Mouse (Mus musculus) hindbrain, embryonic 16.5 days (tissue): ENCODE measurements at regions not wholly inside any gene's neighbourhood (a gene's known extent, or its start where the extent isn't known, plus 50 kb on each side); places are given as distances from the start of the nearest gene placed in this dataset.

Source experiments
- ATAC-seq: fragments of 200-750 bp; cut with Nextera tagmentation; 2 replicates; pipeline ENCODE4 v1.8.0; 2017; ENCODE audit warnings: moderate TSS enrichment, moderate library complexity
- H3K27ac ChIP-seq: fragments of 300-500 bp; sonication (generic); 2 replicates; pipeline ENCODE4 v1.5.1; 2014; ENCODE audit warnings: low read depth, mild to moderate bottlenecking, control low read depth, low read length, moderate library complexity
- H3K27me3 ChIP-seq: fragments of 300-500 bp; sonication (generic); replicated peaks from 2 replicates; pipeline ENCODE4 v1.6.1; 2014; ENCODE audit warnings: low read length; ENCODE audit not compliant: control insufficient read depth, insufficient read depth
- H3K36me3 ChIP-seq: fragments of 300-500 bp; sonication (generic); 2 replicates; pipeline ENCODE4 v1.6.1; 2014; ENCODE audit warnings: mild to moderate bottlenecking, low read length, moderate library complexity, mixed read lengths; ENCODE audit not compliant: control insufficient read depth, insufficient read depth
- H3K4me1 ChIP-seq: fragments of 300-500 bp; sonication (generic); 2 replicates; pipeline ENCODE4 v1.6.1; 2014; ENCODE audit warnings: low read depth, low read length; ENCODE audit not compliant: control insufficient read depth, insufficient read depth
- H3K4me2 ChIP-seq: fragments of 300-500 bp; sonication (generic); 2 replicates; pipeline ENCODE4 v1.6.1; 2014; ENCODE audit warnings: mild to moderate bottlenecking, low read length, control low read depth, moderate library complexity
- H3K4me3 ChIP-seq: fragments of 300-500 bp; sonication (generic); 2 replicates; pipeline ENCODE4 v1.5.1; 2014; ENCODE audit warnings: mild to moderate bottlenecking, low read length, control low read depth, moderate library complexity
- H3K9ac ChIP-seq: fragments of 300-500 bp; sonication (generic); 2 replicates; pipeline ENCODE4 v1.6.1; 2014; ENCODE audit warnings: low read depth, mild to moderate bottlenecking, control low read depth, low read length, moderate library complexity
- H3K9me3 ChIP-seq: fragments of 300-500 bp; sonication (generic); 2 replicates; pipeline ENCODE4 v1.6.1; 2014; ENCODE audit warnings: mild to moderate bottlenecking, low read length, moderate library complexity; ENCODE audit not compliant: control insufficient read depth
- WGBS: fragments of 180-500 bp; shearing (Covaris S2); extraction: QIAGEN DNeasy Blood & Tissue Kit; methylation state at CpG from one replicate; pipeline ENCODE4 v1.1.7; 2014; 5-methylcytosine and 5-hydroxymethylcytosine counted together

DNA sequence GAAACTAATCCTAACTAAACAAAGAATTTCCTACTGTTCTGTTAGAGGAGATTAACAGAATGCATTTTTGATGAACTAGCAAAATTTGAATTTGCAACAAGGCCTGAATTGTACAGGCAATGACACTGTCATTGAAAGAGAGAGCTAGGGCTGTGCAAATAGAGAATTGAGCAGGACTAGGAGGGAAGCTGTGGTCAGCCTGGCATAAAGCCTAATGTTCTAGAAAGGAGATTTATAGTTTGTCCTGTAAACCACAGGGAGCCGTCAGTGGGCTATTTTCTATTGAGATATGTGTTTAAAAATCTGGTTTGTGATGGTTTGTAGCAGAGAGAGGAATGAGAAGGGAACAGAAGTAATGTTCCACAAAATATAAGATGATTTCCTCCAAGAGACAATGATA is 317.9 kb downstream of the Aldoart1 start:
- 38% methylated on average over 1 of the region's 1 CpGs for WGBS
- H3K4me3 ChIP-seq: no peak overlapping the region
- ATAC-seq: no peak

DNA sequence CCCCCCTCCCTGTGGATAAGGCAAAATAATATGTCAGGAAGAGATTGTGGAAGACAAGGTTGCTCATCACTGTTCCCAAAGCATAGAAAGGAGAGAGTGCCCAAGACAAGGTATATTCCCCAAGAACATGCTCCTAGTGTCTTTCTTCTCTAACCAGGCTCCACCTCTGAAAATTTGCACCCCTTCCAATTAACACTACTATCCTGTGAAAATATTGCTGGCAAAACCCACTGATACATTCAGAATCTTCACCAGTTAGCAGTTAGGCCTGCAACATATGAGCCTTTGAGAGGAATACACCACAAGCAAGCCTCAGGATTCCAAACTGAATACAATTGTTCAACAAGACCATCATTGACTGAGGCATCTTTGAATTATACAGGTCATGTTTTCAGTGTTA is 323.9 kb upstream of the Tle1 start:
- H3K27me3 ChIP-seq: no peaks in the 10 kb centered on the region
- H3K27ac ChIP-seq: no peak overlapping the region
- no peak for ATAC-seq
- no peak overlapping the region for H3K4me3 ChIP-seq
- H3K9ac ChIP-seq: no peak overlapping the region
- no peak overlapping the region for H3K4me2 ChIP-seq
- no peaks in the 10 kb centered on the region for H3K36me3 ChIP-seq
- no peaks in the 10 kb centered on the region for H3K9me3 ChIP-seq
- no peaks in the 10 kb centered on the region for H3K4me1 ChIP-seq

More for the DNA sequence above, 317.9 kb downstream of the Aldoart1 start:
- Histone ChIP-seq H3K27me3 (no peaks in the 10 kb centered on the region), H3K9me3 (no peaks in the 10 kb centered on the region), H3K9ac (no peak overlapping the region), H3K4me2 (no peak overlapping the region), H3K27ac (no peak overlapping the region), H3K36me3 (no peaks in the 10 kb centered on the region), H3K4me1 (no peaks in the 10 kb centered on the region)

DNA sequence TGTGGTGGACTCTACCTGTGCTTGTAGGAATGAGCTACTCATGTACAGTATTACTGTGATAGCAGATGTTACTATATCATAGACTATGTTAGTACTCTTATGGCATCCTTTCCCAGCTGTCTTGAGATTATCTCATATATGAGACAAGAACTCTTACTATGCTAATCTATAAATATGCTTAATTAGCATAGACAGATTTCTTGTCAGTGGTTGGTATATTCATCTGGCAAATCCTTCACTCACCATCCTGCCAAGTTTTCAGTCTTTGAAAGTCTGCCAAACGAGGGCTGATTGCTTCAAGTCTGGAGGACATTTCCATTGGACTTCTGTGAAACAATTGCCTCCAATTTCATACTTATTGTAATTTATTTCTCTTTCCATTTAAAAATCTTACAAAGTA is 323.4 kb upstream of the Tle1 start:
- no peaks in the 10 kb centered on the region for H3K36me3 ChIP-seq
- H3K4me3 ChIP-seq: no peak overlapping the region
- no peak overlapping the region for H3K4me2 ChIP-seq
- no peak overlapping the region for H3K9ac ChIP-seq
- WGBS: 61% methylated on average over 1 of the region's 1 CpGs
- H3K9me3 ChIP-seq: no peaks in the 10 kb centered on the region
- H3K4me1 ChIP-seq: no peaks in the 10 kb centered on the region
- ATAC-seq: peak; percentile 79
- H3K27me3 ChIP-seq: no peaks in the 10 kb centered on the region
- no peak overlapping the region for H3K27ac ChIP-seq

DNA sequence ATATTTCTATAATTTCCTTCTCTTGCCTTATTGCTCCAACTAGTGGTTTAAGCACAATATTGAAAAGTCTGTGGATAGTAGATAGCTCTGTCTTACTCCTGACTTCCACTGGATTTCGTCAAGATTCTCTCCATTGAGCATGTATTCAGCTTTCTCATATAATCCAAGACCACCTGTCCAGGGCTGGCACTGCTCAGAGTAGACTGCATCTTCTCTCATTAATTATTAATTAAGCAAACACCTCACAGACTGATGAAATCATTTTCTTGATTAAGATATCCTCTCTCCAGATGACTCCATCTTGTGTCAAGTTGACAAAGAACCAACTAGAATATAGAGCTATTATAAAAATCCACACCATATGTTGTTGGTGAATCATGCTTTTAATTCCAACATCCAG is 310.5 kb upstream of the Tle1 start:
- Histone ChIP-seq H3K9ac (no peak overlapping the region), H3K27me3 (no peaks in the 10 kb centered on the region), H3K4me2 (no peak overlapping the region), H3K9me3 (no peaks in the 10 kb centered on the region), H3K27ac (no peak overlapping the region), H3K4me1 (no peaks in the 10 kb centered on the region), H3K4me3 (no peak overlapping the region), H3K36me3 (no peaks in the 10 kb centered on the region)
- 50% methylated on average over 1 of the region's 1 CpGs for WGBS
- no peak; the same call in 1 of the 2 replicates for ATAC-seq

DNA sequence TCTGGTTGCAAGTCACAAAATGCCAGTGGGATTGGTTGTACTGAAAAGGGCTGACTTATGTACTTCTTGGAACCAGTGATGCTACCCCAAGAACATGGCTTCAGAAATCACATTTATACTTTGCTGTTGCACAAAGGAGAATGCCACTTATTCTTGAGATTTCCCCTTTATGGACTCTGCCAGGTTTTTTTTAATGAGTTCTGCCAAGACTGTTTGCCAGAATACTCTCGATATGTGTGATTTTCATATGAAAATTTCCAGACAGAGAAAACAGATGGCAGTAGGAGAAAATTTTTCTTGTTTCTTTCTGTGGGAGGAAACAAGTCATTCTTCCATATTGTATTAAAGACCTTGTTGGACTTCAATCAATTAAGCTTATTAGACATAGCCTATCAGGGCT is 281.0 kb upstream of the Tle1 start:
- ATAC-seq: no peak
- Histone ChIP-seq H3K9ac (no peak overlapping the region), H3K4me3 (no peak overlapping the region), H3K4me2 (no peak overlapping the region), H3K27me3 (no peaks in the 10 kb centered on the region), H3K27ac (no peak overlapping the region), H3K4me1 (no peaks in the 10 kb centered on the region), H3K9me3 (no peaks in the 10 kb centered on the region), H3K36me3 (no peaks in the 10 kb centered on the region)
- 69% methylated on average over 1 of the region's 1 CpGs for WGBS

DNA sequence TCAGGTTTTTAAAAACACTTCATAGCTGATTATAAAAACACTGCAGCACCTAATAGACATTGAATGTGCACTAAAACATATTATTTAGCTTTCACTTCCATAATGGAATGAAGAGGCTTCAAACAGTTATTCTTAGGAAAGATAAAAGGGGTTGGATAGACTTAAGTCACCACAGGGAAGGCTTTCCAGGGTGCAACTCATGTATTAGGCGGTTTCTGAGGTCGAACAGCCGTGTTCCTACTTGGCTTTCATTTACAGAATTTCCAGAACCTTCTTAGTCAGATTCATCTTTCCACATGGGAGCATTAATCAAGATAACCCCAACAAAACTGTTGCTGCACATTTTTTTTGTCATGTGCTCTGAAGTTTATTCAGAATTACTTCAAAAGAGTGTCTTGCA is 279.8 kb upstream of the Tle1 start:
- Histone ChIP-seq H3K9ac (no peak overlapping the region), H3K4me2 (no peak overlapping the region), H3K4me1 (no peaks in the 10 kb centered on the region), H3K27me3 (no peaks in the 10 kb centered on the region), H3K36me3 (no peaks in the 10 kb centered on the region), H3K4me3 (no peak overlapping the region), H3K9me3 (no peaks in the 10 kb centered on the region), H3K27ac (no peak overlapping the region)
- no peak for ATAC-seq
- WGBS: 76% methylated on average over 3 of the region's 3 CpGs

DNA sequence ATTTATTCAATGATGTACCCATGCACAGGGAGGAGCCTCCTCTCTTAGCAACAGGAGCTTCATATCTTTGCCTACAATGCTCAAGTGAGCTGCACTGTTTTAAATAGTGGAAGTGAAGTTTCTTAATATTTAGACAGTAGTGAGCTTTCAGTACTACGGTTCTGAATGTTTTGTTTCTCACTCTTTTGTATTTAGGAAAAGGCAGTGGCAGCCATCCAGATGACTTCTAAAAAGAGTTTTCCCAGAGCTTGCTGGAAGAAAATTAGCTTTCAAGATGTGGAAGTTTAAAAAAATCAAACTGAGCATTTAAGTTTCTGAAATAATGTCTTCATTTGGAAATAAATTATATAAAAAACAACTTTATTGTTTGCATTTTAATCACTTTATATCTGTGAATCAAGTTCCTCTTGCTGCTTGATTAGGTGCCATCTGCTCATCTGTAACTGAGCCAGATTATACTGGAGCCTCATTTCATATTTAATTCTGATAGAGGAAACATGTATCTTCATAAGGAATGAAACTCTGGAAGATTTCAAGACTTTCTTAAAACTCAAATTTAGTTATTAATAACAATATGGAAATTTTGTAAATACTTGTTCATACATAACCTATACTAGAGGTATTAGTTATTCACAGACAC is 268.6 kb upstream of the Tle1 start:
- no peak overlapping the region for H3K9ac ChIP-seq
- no peaks in the 10 kb centered on the region for H3K9me3 ChIP-seq
- H3K4me2 ChIP-seq: no peak overlapping the region
- WGBS: 39% methylated on average over 1 of the region's 1 CpGs
- H3K27me3 ChIP-seq: no peaks in the 10 kb centered on the region
- no peak overlapping the region for H3K27ac ChIP-seq
- ATAC-seq: no peak
- no peak overlapping the region for H3K4me3 ChIP-seq
- H3K36me3 ChIP-seq: no peaks in the 10 kb centered on the region
- H3K4me1 ChIP-seq: no peaks in the 10 kb centered on the region

DNA sequence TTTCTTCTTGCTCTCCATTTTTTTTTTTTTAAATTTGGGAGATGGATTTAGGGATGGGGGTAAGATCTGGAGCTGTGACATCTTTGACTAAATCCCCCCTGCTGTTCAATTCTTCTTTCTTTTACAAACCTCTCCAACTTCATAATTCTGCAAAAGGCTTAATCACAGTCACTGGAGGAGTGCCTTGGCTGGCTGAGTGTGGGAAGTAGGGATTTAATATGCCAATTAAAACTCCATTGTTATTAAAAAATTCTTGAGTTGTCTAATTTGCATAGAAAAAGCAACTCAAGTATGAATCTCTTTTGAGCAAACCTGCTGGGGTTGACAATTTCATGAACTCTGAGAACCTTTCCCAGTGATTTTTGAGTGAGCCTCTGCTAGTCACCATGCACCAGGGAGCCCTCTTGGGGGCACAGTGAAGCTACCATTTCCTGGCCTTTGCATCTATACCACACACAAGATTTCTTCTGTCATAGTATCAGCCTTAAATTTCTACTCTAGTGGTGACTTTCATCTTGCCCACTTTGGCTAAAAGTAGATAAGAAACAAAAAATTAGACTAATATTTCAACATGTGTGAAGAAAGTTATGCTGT is 243.6 kb upstream of the Tle1 start:
- 0 out of 2 replicates have a peak, but pooled peaks have one; percentile 42 for ATAC-seq
- Histone ChIP-seq H3K27me3 (no peaks in the 10 kb centered on the region), H3K4me1 (no peaks in the 10 kb centered on the region), H3K9me3 (no peaks in the 10 kb centered on the region), H3K4me3 (no peak overlapping the region), H3K27ac (no peak overlapping the region), H3K4me2 (no peak overlapping the region), H3K36me3 (no peaks in the 10 kb centered on the region), H3K9ac (no peak overlapping the region)

DNA sequence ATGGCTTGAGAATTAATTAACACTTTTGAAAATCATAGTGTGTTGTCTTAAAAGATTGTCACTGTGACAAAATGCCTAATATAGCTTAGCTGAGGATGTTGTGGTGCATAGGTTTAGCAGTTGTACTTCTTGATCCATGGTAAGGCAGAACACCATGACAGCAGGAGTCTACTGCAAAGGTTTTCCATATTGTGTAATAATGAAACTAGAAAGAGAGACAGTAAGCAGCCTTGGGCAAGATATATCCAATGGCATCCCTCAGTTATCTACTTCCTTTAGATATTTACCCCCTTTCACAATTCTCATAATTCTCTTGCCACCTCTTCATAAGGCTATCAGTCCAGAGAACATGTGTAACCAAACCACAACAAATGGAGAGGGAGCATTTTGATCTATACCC is 236.6 kb upstream of the Tle1 start:
- H3K4me3 ChIP-seq: no peak overlapping the region
- no peak overlapping the region for H3K4me2 ChIP-seq
- no peaks in the 10 kb centered on the region for H3K27me3 ChIP-seq
- no peaks in the 10 kb centered on the region for H3K4me1 ChIP-seq
- H3K27ac ChIP-seq: no peak overlapping the region
- H3K9me3 ChIP-seq: no peaks in the 10 kb centered on the region
- ATAC-seq: no peak
- H3K9ac ChIP-seq: no peak overlapping the region
- H3K36me3 ChIP-seq: no peaks in the 10 kb centered on the region

DNA sequence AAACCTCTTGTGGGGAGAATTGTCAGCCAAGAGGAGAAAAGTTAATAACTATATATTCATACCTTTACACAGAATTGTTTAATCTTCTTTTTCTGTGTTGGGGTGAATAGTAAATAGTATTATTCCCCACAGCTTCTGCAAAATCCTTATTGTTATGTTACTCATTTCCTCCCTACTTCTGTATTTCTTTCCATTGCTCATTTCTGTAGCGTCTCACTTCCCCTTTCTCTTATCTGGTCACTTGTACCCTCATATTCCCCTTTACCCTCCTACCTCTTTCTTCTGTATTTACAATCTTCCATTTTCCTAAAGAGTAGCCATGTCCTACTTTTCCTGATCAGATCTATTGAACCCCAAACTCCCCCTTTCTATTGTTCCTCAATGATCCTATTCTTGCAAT is 224.6 kb upstream of the Tle1 start:
- Histone ChIP-seq H3K4me3 (no peak overlapping the region), H3K9me3 (no peaks in the 10 kb centered on the region), H3K4me2 (no peak overlapping the region), H3K27ac (no peak overlapping the region), H3K27me3 (no peaks in the 10 kb centered on the region), H3K36me3 (no peaks in the 10 kb centered on the region), H3K9ac (no peak overlapping the region), H3K4me1 (no peaks in the 10 kb centered on the region)
- ATAC-seq: no peak
- 97% methylated on average over 1 of the region's 1 CpGs for WGBS
